Mouse (Mus musculus) megakaryocyte progenitor cell, adult 5-6 weeks (primary cell): ENCODE measurements around the gene Jarid2. TPM values are rescaled to one million over a fixed set of nuclear protein-coding genes. Genes with fewer than 3 reads are reported as not detected.

Source experiments
- ATAC-seq: replicated peaks from 2 replicates; pipeline ENCODE4 v1.8.0; 2016; ENCODE audit warnings: mild to moderate bottlenecking, moderate TSS enrichment, inconsistent platforms; ENCODE audit not compliant: poor library complexity
- total RNA-seq, 2 experiments: library from RNA; stranded (forward) in 1 of 2; stranded (reverse) in 1 of 2; fragments of 157-497, 149-512 nt in 1 of 2; fragments of 200-1000 nt in 1 of 2; gene quantifications; 2 replicates each; pipeline versions ENCODE4 v1.2.3 to v1.2.4; 2015 to 2017

Jarid2 gene
- total RNA-seq, 2 experiments from 2014 or later = 31.8 to 32.5 TPM

- ATAC-seq = no peak
These were observed 961 bp upstream of the Jarid2 start for GRCm38 (mm10) chr13:44728145-44728880.

GRCm38 (mm10) chr13:44730146-44730864, 1.0 kb downstream of the Jarid2 start:
- ATAC-seq = peak; percentile 77

DNA sequence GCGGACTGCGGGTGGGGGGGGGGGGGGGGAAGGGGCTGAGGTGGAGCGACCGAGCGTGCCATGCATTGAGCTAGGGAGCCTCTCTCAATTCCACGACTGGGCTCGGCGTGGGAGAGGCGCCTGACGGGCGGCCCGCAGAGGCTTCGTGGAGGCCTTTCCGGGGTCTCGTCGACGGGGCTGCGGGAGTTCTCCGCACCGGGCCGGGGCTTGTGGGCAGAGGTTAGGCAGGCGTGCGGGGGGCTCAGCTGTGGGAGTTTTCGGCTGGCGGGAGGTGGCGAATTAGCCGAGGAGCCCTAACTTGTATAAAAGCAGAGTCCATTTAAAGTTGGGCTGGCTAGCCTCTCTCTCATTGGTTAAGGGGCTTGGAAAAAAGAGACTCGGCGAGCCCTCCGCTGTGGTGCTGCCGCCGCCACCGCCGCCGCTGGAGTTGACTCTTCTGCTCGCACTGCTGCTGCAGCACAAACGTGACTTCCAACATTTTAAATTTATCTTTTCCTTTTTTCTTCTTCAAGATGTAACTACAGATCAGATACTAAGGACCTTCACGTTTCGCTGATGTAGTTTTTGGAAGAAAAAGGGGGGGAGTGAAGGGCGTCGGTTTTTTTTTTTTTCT, 1.8 kb downstream of the Jarid2 start:
- ATAC-seq = peak; percentile 52

GRCm38 (mm10) chr13:44731727-44732441, 2.6 kb downstream of the Jarid2 start:
- ATAC-seq = no peak

GRCm38 (mm10) chr13:44732442-44732974, 3.2 kb downstream of the Jarid2 start:
- ATAC-seq = no peak

DNA sequence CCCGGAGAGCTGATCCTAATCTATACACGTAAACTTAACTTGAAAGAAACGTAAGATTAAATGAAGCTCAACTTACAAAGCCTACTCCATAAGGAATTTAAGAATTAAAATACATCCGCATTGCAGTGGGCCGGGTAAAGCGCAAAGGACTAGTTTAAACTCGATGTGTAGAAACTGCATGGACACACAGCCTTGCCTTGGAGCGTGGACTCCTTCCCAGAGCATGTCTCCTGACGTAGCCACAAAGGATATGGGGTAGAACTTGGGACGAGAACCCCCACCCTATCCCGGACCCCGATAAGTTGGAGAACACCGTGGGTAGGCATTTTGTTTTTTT, 3.7 kb downstream of the Jarid2 start:
- no peak for ATAC-seq

GRCm38 (mm10) chr13:44733373-44734111, 4.3 kb downstream of the Jarid2 start:
- ATAC-seq = peak; percentile 37

DNA sequence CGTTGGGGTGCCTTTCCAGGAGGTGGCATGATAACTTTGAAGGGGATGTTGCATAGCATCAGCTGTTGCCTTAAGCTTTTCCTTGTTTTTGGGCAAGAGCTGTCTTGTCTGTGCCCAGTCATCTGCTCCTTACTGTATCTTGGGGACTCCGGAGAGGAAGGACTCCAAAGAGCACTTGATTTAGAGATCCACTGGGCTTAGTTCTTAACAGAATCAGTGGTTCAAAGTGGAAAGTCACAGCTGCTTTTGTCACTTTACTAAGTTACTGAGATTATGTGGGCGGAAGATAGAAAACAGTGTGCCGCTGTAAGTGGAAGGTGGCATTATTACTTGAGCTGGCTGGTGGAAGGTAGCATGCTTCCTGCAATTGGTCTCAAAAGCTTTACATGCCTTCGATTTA, 5.2 kb downstream of the Jarid2 start:
- ATAC-seq = no peak

DNA sequence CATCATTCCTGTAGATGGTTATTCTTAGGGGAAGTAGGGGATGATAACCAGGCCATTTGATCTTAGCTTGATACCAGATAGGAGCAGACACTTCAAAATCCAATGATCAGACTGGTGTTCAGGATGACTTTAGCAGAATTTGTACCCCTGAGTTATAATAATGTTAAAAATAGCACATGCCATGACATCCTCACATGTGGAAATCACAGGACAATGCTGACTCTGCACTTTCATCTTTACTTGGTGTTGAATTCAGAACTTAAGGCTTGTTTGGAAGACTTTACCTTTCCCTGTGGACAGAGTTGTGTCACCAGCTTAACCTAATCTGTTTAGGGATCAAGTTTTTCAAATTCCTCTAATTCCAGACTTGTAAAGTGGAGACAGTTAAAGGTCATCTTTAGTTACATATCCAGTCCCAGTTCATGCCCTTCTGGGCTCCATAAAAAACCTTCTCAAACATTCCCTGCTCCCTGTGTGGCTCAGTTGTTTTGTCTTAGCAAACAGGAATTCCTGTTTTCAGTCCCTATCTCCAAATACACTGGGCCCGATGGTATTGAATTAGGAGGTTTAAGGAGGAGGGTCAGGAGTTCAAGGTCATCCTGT, 5.9 kb downstream of the Jarid2 start:
- no peak for ATAC-seq

- no peak for ATAC-seq
These were observed 8.0 kb downstream of the Jarid2 start for GRCm38 (mm10) chr13:44737297-44737696.

GRCm38 (mm10) chr13:44751780-44752179, 22.5 kb downstream of the Jarid2 start:
- no peak for ATAC-seq

- ATAC-seq = no peak
These were observed 23.9 kb downstream of the Jarid2 start for GRCm38 (mm10) chr13:44753206-44753605.

- ATAC-seq = no peak
These were observed 26.2 kb downstream of the Jarid2 start for GRCm38 (mm10) chr13:44755434-44755833.

DNA sequence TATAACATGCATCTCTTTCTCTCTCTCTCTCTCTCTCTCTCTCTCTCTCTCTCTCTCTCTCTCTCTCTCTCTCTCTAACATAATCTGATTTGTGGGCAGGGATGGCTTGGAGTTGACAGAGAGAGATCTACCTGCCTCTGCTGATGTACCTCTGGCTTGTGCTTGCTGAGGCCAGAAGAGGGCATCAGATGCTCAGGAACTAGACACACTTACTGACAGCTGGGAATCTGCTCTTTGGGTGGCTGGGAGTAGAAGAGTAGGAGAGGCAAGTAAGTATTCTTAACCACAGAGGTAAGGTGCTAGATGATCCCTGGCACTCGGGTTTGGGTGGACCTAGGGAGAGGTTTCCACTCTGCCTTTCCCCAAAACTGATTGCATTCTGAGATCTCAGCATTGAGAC, 29.5 kb downstream of the Jarid2 start:
- ATAC-seq = no peak; the same call in 1 of the 2 replicates

DNA sequence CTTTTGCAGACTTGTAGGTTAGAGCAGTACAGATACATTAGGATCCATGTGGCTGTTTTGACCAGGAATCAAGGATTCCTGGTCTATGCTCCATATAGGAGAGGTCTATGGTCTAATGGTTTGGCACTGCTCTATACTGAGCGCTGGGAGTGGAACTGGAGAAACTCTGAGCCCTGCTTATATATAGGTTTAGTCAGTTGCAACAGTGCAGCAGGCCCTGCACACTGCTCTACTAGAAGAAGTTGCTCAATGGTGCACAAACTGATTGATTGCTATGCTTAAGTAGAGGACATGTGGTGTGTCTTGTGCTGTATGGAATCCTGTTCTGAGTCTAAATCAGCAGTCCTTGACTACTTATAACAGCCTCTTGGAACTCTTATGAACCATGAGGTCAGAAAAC, 31.5 kb downstream of the Jarid2 start:
- peak; percentile 68 for ATAC-seq

DNA sequence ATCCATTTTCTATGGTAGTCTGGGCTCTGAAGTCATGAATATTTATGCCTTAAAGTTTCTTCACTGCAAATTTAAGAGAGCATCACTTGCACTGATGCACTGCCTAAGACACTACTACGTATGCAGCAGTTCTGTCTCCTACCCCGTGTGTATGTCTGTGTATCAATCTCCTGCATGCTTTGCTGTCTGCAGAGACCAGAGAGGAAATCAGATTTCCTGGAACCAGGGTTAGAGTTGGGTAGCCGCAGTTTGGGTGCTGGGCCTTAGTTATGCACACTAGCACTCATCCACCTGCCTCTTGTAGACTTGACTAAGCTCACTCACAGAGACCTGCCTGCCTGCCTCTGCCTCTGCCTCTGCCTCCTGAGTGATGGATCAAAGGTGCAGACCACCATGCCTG, 33.8 kb downstream of the Jarid2 start:
- ATAC-seq = no peak

DNA sequence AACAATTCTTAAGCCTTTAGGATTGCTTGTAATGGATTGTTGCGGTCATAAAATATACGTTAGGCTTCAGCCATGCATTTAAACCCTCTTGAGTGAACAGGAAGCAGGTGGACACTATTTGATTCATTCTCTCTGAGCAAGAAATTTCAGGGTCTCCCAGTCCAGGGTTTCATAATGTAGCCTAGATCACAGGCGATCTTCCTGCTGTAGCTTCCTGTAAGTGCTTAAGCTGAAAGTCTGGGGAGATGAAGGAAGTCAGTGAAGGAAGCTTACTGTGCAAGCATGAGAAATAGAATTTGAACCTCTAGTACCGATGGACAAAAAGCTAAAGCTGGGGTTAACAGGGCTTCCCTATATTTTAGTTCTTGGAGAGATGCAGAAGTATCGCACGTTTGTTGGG, 38.5 kb downstream of the Jarid2 start:
- ATAC-seq = peak; percentile 63

DNA sequence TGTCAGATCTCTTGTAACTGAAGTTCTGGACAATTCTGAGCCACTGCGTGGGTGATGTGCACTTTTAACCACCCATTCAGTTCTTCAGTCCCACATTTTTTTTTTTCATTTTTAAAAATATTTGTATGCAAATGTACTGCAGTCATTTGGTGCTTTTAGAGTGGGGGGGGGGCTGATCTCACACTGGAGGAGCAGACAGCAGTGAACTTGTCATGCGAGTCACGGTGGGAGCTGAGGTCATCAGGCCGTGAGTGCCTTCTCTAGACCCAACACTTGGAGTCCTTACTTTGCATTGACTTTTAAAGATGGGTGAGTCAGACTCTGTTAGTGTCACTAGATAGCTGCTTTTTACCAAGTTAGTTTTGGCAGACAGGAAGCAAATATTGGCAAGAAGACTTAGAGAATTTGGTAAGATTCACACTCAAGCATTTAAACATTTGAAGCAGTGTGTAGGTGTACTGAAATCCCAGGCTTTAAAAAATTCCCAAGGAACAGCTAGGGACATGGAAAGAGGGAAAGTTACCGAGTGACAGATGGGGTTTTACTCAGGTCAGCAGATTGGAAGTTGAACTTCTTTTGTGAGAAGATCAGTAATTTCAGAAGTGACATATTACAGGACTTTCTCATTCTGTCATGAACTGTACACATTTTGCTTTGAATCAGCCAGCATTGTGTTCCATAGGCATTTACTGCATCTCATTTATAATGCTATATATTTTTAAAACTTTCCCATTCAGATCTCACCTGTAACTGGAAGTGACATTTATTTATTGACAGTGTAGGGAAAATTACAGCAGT, 41.7 kb downstream of the Jarid2 start:
- ATAC-seq = no peak

GRCm38 (mm10) chr13:44772816-44773215, 43.5 kb downstream of the Jarid2 start:
- no peak for ATAC-seq
